Mouse (Mus musculus) testis, postnatal 14 days (tissue): ENCODE measurements around the gene Nfam1.

ENCODE experiments used
- DNase-seq: peaks from one replicate; pipeline ENCODE4 v3.0.0; 2021; ENCODE audit warnings: low spot score

The Nfam1 gene

DNA sequence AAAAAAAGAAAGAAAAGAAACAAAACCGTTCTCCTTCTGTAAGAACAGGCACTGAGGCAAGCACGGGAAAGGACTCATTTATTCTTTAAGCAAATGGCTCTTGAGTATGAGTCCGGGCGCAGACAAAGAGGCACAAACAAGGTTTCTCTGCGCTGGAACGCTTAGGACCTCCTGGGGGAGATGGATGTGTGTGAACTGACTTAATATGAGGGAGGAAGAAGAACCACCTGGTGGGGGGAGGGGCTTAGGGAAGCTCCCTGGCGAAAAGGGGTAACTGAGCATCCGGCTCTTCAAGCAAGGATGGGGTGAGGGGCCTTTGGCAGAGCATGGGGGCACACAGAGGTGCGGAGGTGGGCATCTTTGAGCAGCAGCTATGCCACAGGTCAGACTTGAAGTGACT, 40.2 kb downstream of the Nfam1 start:
- DNase-seq = no peak

GRCm38 (mm10) chr15:82992079-82992783, 40.9 kb downstream of the Nfam1 start:
- DNase-seq = no peak

GRCm38 (mm10) chr15:82989190-82989704, 43.9 kb downstream of the Nfam1 start:
- DNase-seq = no peak

GRCm38 (mm10) chr15:82987732-82988112, 45.4 kb downstream of the Nfam1 start, which contains the start of gene Tcf20:
TSS of gene Tcf20 (minus strand) at chr15:82987872.
- peak; percentile 88 for DNase-seq

- DNase-seq = peak; percentile 21
Observed at GRCm38 (mm10) chr15:82987014-82987731, 45.9 kb downstream of the Nfam1 start.

DNA sequence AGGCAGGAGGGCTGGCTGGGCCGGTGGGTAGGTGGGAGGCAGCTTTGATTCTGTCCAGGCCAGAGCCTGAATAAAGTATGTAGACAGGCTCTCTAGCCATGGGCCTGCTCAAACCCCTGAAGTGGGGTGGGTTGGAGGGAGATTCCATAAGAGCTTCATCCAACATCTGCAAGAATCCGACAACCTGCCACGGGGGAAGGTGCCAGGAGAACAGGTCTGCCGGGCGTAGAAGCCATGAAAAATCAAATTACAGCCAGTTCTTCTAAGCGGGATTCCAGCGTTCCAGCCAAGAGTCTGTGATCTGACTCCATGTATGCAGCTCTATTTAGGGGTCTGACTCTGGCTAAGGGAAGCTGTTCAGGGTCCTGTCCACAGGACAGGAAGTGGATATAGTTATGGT, 48.5 kb downstream of the Nfam1 start:
- DNase-seq = no peak

DNA sequence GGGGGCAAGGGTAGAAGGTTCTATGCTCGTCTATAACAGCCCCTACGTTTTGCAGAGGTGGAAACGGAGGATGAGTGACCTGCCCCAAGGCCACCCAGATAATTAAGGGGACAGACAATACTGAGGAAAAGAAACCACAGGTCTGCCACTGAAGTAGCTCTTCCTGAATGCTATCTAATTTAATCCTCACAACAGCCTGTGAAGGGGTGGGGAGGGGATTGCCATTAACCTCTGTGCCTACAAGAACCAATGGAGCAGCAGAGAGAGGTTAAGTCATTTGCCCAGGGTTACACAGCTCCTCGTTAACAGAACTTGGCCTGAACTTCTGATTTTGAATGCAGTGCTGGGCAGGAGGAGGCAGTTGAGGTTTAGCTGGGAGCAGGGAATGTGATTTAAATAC, 49.0 kb downstream of the Nfam1 start:
- no peak for DNase-seq

GRCm38 (mm10) chr15:82983416-82984026, 49.6 kb downstream of the Nfam1 start:
- no peak for DNase-seq

DNA sequence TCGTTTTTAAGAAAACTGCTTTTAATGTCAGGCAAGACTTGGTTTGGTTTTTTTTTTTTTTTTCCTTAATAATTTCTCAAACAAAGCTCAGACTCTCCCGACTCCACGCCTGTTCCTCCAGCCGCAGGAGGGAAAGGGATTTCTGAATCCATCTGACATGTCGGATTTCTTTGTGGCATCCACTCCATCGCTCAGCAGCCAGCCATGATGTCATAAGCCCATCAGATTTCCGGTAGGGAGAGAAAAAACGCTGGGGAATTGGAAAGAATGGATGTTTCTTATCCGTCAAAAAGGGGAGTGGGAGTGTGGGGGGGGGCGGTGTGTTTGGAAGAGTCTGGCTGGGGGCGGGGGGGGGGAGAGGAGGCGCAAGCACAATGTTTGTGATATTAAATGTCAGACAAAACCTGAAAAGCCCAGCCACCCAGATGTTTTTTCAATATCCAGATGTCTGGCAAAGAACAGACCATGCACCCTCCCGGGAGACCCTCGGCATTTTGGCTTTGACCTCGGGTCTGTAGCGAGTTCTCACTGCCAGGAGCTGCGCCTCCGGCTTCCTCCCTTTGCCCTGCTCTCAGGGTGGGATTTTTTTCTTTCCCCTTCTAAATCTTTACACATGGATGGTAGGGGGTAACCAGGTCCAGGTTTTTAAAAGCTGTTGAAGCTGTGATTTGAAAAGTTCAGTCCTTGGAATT, 50.2 kb downstream of the Nfam1 start:
- no peak for DNase-seq

DNA sequence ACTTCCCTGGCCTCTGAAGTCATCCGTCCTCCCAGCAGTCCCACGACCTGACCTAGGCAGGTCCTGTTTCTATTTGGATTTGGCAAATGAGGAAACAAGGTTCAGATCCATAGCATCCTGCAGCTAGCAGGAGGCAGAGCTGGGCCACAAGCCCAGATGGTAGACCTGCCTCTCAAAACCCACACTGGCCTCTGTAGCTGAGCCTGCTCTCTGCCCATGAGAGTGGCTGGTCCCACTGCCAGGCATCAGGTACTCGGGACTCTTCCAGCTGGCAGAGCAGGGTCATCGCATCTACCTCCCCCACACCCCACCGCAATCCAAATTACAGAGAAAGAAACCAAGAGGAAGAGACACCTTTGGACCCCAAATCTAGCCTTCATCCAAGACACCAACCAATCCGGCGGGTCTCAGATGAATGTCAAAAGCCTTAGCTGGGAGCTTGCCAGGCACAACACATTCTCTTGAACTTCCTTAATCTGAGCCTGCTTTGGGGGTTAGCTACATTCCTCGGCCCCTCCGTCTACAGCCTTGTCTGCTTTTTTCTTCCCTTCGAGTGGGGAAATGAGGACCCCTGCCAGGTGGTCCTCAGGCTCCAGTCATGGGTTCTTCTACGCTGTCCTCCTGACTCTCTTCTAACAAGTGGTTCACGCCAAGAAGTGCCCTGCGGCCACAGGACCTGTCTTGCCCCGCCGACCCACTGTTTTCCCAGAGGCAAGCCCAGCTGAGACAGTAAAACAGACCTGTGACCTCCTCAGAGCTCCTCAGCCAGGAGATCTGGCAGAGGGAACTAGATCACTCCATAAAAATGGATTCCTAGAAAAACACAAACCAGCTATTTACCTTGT, 51.2 kb downstream of the Nfam1 start:
- no peak for DNase-seq

DNA sequence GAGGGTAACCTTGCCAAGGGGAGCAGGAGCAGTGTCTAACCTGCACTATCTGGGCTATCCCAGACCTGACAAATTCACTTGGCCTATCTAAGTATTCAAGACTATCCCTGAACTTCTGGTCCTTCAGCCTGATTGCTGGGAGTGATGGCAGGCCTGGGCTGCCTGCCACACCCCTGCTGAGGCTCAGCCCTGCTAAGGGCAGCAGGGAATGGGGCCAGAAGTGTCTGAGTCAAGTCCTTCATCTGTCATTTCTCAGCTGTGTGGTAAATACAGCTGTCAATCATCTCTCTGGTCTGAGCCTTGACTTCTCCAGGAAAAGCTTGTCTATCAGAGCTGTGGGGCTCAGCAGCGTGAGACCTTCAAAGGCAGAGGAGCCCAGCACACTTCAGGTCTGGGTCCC, 53.6 kb downstream of the Nfam1 start:
- DNase-seq = no peak

DNA sequence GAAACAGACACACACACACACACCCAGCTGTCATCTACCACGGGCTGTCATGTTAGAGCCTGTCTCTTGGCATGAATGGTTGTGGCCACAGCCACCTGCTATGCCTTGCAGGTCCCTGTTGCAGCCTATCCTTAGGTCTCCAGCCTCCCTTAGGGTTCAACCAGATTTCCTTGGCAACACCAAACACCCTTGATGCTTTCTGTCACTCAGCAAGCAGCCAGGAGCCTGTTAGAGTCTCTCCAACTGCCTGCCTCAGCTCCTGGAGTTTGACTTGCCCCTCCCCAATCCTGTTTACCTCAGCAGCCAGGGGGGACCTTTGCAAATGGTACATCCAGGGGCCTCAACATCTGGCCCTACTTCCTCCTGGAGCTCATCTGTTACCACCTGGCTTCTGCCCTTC, 58.6 kb downstream of the Nfam1 start:
- no peak for DNase-seq

GRCm38 (mm10) chr15:82969206-82969721, 63.8 kb downstream of the Nfam1 start:
- no peak for DNase-seq

GRCm38 (mm10) chr15:82968449-82968848, 64.7 kb downstream of the Nfam1 start:
- no peak for DNase-seq

DNA sequence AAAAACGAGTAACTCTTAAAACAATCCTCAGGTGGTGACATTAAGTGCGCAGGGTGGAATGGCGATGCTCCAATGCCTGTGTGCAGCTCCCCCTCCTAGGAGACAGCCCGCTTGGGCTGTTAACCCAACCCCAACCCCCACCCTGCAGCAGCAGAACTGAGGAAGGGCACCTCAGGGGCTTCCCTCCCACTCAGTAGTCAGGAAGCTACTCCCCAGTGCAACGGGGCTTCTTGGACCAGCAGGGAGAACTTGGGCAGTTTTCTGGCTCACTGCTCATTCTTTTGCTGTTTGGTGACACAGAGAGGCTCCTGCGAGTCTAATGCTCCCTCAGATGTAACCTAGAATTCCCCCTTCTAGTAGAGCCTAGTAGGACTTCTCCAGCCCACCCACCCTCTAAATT, 65.2 kb downstream of the Nfam1 start:
- DNase-seq = no peak

GRCm38 (mm10) chr15:82964266-82964825, 68.8 kb downstream of the Nfam1 start:
- no peak for DNase-seq

- no peak for DNase-seq
Observed at GRCm38 (mm10) chr15:82963556-82964156, 69.5 kb downstream of the Nfam1 start.

GRCm38 (mm10) chr15:82963090-82963489, 70.0 kb downstream of the Nfam1 start:
- DNase-seq = no peak

GRCm38 (mm10) chr15:82962536-82962935, 70.6 kb downstream of the Nfam1 start:
- DNase-seq = peak; percentile 24

- DNase-seq = no peak
Observed at GRCm38 (mm10) chr15:82960786-82961561, 72.1 kb downstream of the Nfam1 start.
